Mouse (Mus musculus) liver, postnatal 0 days (tissue): ENCODE measurements around the gene Hist1h2bh.

ENCODE experiments used
- CTCF ChIP-seq: sonication (generic); IDR thresholded peaks from 2 replicates; pipeline ENCODE4 v1.5.1; 2016; ENCODE audit warnings: antibody characterized with exemption, low read depth
- EP300 ChIP-seq: IDR thresholded peaks from 2 replicates; pipeline ENCODE4 v1.6.1; 2016; ENCODE audit warnings: antibody characterized with exemption, low read depth, mild to moderate bottlenecking

DNA sequence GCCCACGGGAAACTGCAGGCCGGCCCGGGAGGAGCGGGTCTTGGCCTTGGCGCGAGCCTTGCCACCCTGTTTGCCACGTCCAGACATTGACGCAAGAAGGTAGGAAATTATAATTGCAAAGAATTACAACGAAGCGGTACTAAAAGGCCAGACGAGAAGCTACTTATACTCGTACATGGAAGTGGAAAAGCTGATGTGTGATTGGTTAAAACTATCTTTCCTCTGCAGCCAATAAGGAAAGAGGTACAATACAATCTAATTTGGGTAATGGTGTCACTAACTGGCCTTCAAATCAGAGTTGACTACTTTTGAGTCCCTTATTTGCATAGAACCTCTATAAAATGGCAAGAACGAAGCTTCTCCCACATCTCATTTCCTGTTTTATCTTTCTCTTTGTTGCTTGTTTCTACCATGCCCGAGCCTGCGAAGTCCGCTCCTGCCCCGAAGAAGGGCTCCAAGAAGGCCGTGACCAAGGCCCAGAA, 27.9 kb upstream of the Hist1h2bh start, which contains the start of the genes Hist1h2ae and Hist1h2bg:
- peak; percentile 79 for TF ChIP-seq EP300
- no peak for TF ChIP-seq CTCF
